Mouse (Mus musculus) activated CD4-positive, CD25-positive, alpha-beta regulatory T cell, adult 4 months (primary cell): ENCODE data around the gene Snrpg. TPM values are rescaled to one million over a fixed set of nuclear protein-coding genes. Genes with fewer than 3 reads are reported as not detected.

Experiments used
- ATAC-seq: one replicate; pipeline ENCODE4 v1.8.0; 2017
- polyA plus RNA-seq, 2 experiments: library from polyadenylated mRNA; unstranded; fragments of 100-300 nt; shearing (Covaris generic); gene quantifications; one replicate each; pipeline ENCODE4 v1.2.1; 2017

Snrpg gene
- polyA plus RNA-seq, 2 experiments from 2014 or later = 383 to 452 TPM

DNA sequence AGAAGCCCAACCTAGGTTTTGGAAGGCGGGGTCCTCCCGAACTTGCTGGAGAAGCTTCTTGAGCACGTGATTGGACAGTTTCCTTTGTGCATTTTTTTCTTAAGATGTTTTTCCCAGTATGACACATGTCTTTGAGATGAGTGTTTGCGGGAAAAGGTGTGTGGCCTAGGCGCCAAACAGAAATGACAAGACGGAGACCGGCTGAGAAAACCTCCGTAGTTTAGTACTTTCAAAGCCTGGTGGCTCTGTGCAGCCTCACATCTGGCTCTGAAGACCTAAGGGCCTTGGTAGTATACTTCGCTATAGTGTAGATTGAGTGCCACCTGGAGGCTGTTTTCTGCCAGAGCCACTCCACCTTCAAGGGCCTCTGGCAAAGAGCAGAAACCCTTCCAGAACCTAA is 29.9 kb downstream of the Snrpg start:
- ATAC-seq = peak; percentile 65

GRCm38 (mm10) chr6:86402681-86403607 is 31.8 kb downstream of the Snrpg start:
- no peak for ATAC-seq

GRCm38 (mm10) chr6:86403728-86404099 is 32.6 kb downstream of the Snrpg start:
- ATAC-seq = peak; percentile 34

GRCm38 (mm10) chr6:86404100-86404861 is 33.2 kb downstream of the Snrpg start, which contains the start of gene Tia1:
Tia1 (plus strand) TSS chr6:86404219.
- peak; percentile 87 for ATAC-seq

DNA sequence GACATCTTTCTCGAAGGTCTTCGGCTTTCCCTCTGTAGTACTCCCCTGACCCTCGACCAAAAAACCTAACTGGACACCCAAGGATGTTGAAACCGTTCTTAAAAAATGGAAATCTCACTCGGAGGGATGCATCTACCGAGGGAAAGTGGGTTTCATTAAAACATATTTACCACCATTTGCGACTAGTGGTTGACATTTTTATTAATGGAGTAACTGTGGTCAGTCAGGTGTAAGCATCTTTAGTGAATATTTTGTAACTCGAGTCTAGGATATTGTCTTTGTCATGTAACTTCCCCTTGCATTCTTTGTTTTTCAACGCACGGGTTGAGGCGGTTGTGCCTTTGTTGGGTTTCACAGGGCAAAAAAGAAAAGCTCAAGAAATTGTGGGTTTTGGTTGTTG is 33.9 kb downstream of the Snrpg start:
- no peak for ATAC-seq

DNA sequence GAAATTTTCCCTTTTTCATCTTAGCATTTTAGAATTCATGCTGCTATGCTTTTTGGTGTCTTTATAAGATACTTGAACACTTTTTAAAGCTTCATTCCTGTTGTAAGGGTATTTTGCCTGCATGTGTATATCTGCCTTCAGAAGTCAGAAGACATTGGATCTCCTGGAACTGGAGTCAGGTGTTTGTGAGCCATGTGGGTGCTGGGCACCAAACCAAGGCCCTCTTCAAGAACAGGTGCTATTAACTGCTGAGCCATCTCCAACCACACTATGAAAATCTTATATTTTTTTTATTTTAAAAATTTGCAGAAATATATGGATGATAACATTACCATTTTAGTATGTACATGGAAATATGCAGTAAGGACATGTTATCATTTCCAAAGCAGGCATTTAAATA is 35.2 kb downstream of the Snrpg start:
- ATAC-seq = no peak

DNA sequence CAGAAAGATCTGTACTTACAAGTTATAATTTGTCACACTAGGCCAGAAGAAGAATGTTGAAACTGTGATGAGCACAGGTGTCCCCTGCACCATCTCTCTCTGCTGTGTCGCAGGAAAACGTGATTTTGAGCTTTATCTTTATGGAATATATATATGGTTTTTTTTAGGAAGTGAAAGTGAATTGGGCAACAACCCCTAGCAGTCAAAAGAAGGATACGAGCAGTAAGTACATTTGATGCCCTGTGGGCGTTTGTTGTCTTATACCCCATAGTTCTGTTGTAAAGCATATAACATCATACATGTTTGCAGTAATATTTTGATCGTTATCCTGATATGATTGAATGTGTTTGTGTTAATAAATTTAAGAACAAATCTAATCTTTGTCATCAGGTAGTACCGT is 47.6 kb downstream of the Snrpg start:
- no peak for ATAC-seq

DNA sequence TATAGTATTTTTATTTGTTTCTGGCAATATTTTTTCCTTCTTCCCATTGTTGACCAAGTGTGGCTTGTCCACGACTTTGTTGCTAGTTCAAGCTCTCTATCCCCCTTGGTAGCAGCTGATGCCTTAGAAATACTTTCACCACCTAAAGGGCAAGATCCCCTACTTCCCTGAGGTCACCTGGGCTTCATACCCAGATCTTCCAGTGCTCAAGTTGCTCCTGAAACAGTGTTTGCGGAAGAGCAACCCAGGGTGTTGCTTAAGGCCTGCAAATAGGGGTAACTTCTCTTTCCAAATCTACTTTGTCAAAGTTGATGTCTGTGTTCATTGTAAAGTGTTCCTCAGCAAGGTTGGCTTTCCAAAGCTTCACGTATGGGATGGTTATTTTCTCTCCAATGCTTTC is 48.1 kb downstream of the Snrpg start:
- no peak for ATAC-seq

- peak; percentile 57 for ATAC-seq
Measured at GRCm38 (mm10) chr6:86420491-86420890, 49.4 kb downstream of the Snrpg start.

DNA sequence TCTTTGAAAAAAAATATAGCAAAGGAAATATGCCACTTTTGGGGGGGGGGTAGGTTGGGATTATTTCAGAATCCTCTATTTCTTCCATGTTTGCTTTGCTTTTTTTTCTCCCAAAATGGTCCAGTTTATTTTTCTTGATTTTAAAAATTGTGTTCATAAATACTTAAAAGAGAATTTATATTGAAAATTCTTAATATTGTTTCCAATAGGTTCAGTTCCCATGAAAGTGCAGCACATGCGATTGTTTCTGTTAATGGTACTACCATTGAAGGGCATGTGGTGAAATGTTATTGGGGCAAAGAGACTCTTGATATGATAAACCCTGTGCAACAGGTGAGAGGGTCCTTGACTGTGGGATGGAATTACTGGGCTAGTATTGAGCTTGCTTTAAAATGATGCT is 55.3 kb downstream of the Snrpg start, which contains the start of gene Gm44790:
Gene Gm44790, plus strand, starts transcription at position 301 of the 400 bp plus-strand sequence.
- ATAC-seq = no peak

Other genes with a start within 250 kb of the Snrpg start
- not detected for gene Tgfa, start 176.1 kb upstream of the Snrpg start, polyA plus RNA-seq
- 10 to 100 TPM; 51.4 to 61.1 TPM for gene Fam136a, start 5.7 kb upstream of the Snrpg start, polyA plus RNA-seq
- 1 to 10 TPM; 5.3 to 6.9 TPM for gene Pcyox1, start 25.9 kb downstream of the Snrpg start, polyA plus RNA-seq
- gene Tia1, start 32.9 kb downstream of the Snrpg start, polyA plus RNA-seq = 100 to 1,000 TPM in 1 of 2 experiments, 10 to 100 TPM in 1; 96.7 to 104 TPM
- gene Gm44790, start 55.4 kb downstream of the Snrpg start, polyA plus RNA-seq = not detected
- 10 to 100 TPM; 25.1 to 26.1 TPM for gene C87436, start 67.1 kb downstream of the Snrpg start, polyA plus RNA-seq
- gene Pcbp1, start 155.0 kb downstream of the Snrpg start, polyA plus RNA-seq = 10 to 100 TPM; 35.3 to 39.2 TPM